Mouse (Mus musculus): ENCODE data around the gene Ctrl. TPM values are rescaled to one million over a fixed set of nuclear protein-coding genes. Genes with fewer than 3 reads are reported as not detected.

The Ctrl gene
- polyA plus RNA-seq, 1 experiment from 2014 or later, result 0.99 TPM

GRCm38 (mm10) chr8:105938306-105938669 lies 4.6 kb upstream of the Ctrl start, which contains the start of gene Psmb10:
Gene Psmb10 (minus strand): TSS chr8:105938444.
- no peak for DNase-seq (ENCODE audit: low spot score)

- peak; percentile 72 for DNase-seq (ENCODE audit: low spot score)
These were observed 4.0 kb upstream of the Ctrl start for GRCm38 (mm10) chr8:105937496-105938305.

- DNase-seq (ENCODE audit: low spot score), result peak; percentile 62
These were observed 3.3 kb upstream of the Ctrl start for GRCm38 (mm10) chr8:105936866-105937475.

- DNase-seq (ENCODE audit: low spot score), result no peak
These were observed 2.4 kb upstream of the Ctrl start for GRCm38 (mm10) chr8:105935863-105936603.

GRCm38 (mm10) chr8:105935105-105935504 lies 1.4 kb upstream of the Ctrl start:
- no peak for DNase-seq (ENCODE audit: low spot score)

- no peak for DNase-seq (ENCODE audit: low spot score)
These were observed 1.1 kb downstream of the Ctrl start for GRCm38 (mm10) chr8:105932525-105932924.

- no peak for DNase-seq (ENCODE audit: low spot score)
These were observed 2.4 kb downstream of the Ctrl start for GRCm38 (mm10) chr8:105931271-105931670.

- peak; percentile 83 for DNase-seq (ENCODE audit: low spot score)
These were observed 3.1 kb downstream of the Ctrl start for GRCm38 (mm10) chr8:105930602-105931001.

- no peak for DNase-seq (ENCODE audit: low spot score)
These were observed 8.5 kb downstream of the Ctrl start for GRCm38 (mm10) chr8:105925123-105925522.

- DNase-seq (ENCODE audit: low spot score), result no peak
These were observed 14.3 kb downstream of the Ctrl start for GRCm38 (mm10) chr8:105919390-105919789.

GRCm38 (mm10) chr8:105900941-105901616 lies 32.6 kb downstream of the Ctrl start:
- peak; percentile 33 for DNase-seq (ENCODE audit: low spot score)

- DNase-seq (ENCODE audit: low spot score), result peak; percentile 95
These were observed 33.3 kb downstream of the Ctrl start, which contains the start of gene Pskh1 for GRCm38 (mm10) chr8:105900180-105900940. Gene Pskh1 (plus strand): TSS chr8:105900441.

- DNase-seq (ENCODE audit: low spot score), result no peak
These were observed 35.7 kb downstream of the Ctrl start for GRCm38 (mm10) chr8:105897801-105898480.

GRCm38 (mm10) chr8:105893339-105893738 lies 40.3 kb downstream of the Ctrl start, which contains the start of gene Nrn1l:
Gene Nrn1l (plus strand): TSS chr8:105893567.
- peak; percentile 31 for DNase-seq (ENCODE audit: low spot score)

GRCm38 (mm10) chr8:105892432-105892831 lies 41.2 kb downstream of the Ctrl start:
- peak; percentile 27 for DNase-seq (ENCODE audit: low spot score)

GRCm38 (mm10) chr8:105890870-105891269 lies 42.8 kb downstream of the Ctrl start:
- DNase-seq (ENCODE audit: low spot score), result no peak

- no peak for DNase-seq (ENCODE audit: low spot score)
These were observed 43.8 kb downstream of the Ctrl start for GRCm38 (mm10) chr8:105889756-105890465.

Data from thymus, postnatal 0 days (tissue).